Mouse (Mus musculus) frontal cortex, adult 2 months (tissue): ENCODE measurements around the gene Sirt7. TPM values are rescaled to one million over a fixed set of nuclear protein-coding genes. Genes with fewer than 3 reads are reported as not detected.
A peak's percentile ranks its signal among the peaks of the same experiment; 100 is the strongest.
"Not testable (repeated sequence)": the region's sequence is repeated elsewhere in the genome, so short reads cannot be mapped to it uniquely, and the experiment has no call there.

Experiments
- DNase-seq, 2 experiments: peaks; one replicate each; pipeline ENCODE4 v3.0.0; 2022; ENCODE audit warnings: low spot score in 1 of 2; ENCODE audit errors: extremely low spot score in 1 of 2
- polyA plus RNA-seq: library from polyadenylated mRNA; depleted of rRNA; stranded (reverse); fragments of >200 nt; gene quantifications from 2 replicates; pipeline ENCODE4 v1.2.3, GENCODE M21; 2012

Sirt7 gene
- polyA plus RNA-seq, 1 experiment: 99.4 TPM

- DNase-seq: no peak
Measured at GRCm38 (mm10) chr11:120597240-120598235, 27.5 kb downstream of the Sirt7 start.

GRCm38 (mm10) chr11:120588531-120588930 is 36.5 kb downstream of the Sirt7 start:
- DNase-seq: no peak

GRCm38 (mm10) chr11:120583937-120584336 is 41.1 kb downstream of the Sirt7 start:
- no peak for DNase-seq

- not testable (repeated sequence) for DNase-seq
Measured at GRCm38 (mm10) chr11:120582982-120583293, 42.1 kb downstream of the Sirt7 start.

GRCm38 (mm10) chr11:120582268-120582981 is 42.6 kb downstream of the Sirt7 start:
- peak in 1 of 2 experiments; percentile 39 for DNase-seq

GRCm38 (mm10) chr11:120581490-120582267 is 43.4 kb downstream of the Sirt7 start, which contains the start of gene Arhgdia:
TSS of gene Arhgdia (minus strand) at chr11:120581624.
- DNase-seq: peak; percentile 78 to 92

- DNase-seq: peak in 1 of 2 experiments; percentile 37
Measured at GRCm38 (mm10) chr11:120580871-120581331, 44.1 kb downstream of the Sirt7 start.

- no peak for DNase-seq
Measured at GRCm38 (mm10) chr11:120580190-120580589, 44.9 kb downstream of the Sirt7 start.

GRCm38 (mm10) chr11:120579316-120580107 is 45.5 kb downstream of the Sirt7 start:
- peak in 1 of 2 experiments; percentile 87 for DNase-seq

- no peak for DNase-seq
Measured at GRCm38 (mm10) chr11:120578694-120579243, 46.3 kb downstream of the Sirt7 start.

- DNase-seq: no peak
Measured at GRCm38 (mm10) chr11:120578024-120578693, 46.9 kb downstream of the Sirt7 start.

GRCm38 (mm10) chr11:120577211-120578023 is 47.6 kb downstream of the Sirt7 start:
- DNase-seq: no peak

- DNase-seq: no peak
Measured at GRCm38 (mm10) chr11:120576365-120576981, 48.6 kb downstream of the Sirt7 start.

GRCm38 (mm10) chr11:120575940-120576339 is 49.1 kb downstream of the Sirt7 start:
- no peak for DNase-seq

- no peak for DNase-seq
Measured at GRCm38 (mm10) chr11:120575046-120575445, 50.0 kb downstream of the Sirt7 start.

GRCm38 (mm10) chr11:120574278-120574600 is 50.8 kb downstream of the Sirt7 start:
- DNase-seq: no peak

GRCm38 (mm10) chr11:120573585-120574277 is 51.3 kb downstream of the Sirt7 start:
- no peak for DNase-seq
